Mouse (Mus musculus) 3134 (cell line): ENCODE measurements at regions not wholly inside any gene's neighbourhood (a gene's known extent, or its start where the extent isn't known, plus 50 kb on each side); places are given as distances from the start of the nearest gene placed in this dataset.

Experiments used
- DNase-seq: peaks from one replicate; pipeline ENCODE4 v3.0.0-alpha.2; 2011; ENCODE audit warnings: low spot score; ENCODE audit not compliant: insufficient read length; ENCODE audit errors: extremely low read depth

GRCm38 (mm10) chr15:31173309-31174115 is 50.6 kb upstream of the Dap start:
- no peak for DNase-seq
